Mouse (Mus musculus) liver, embryonic 15.5 days (tissue): ENCODE data around the gene Slc2a10. TPM values are rescaled to one million over a fixed set of nuclear protein-coding genes. Genes with fewer than 3 reads are reported as not detected.
"Not testable (repeated sequence)": the region's sequence is repeated elsewhere in the genome, so short reads cannot be mapped to it uniquely, and the experiment has no call there.

Experiments
- ATAC-seq: fragments of 200-750 bp; cut with Nextera tagmentation; 2 replicates; pipeline ENCODE4 v1.8.0; 2017; ENCODE audit warnings: moderate number of reproducible peaks, mild to moderate bottlenecking, moderate library complexity; ENCODE audit not compliant: insufficient read depth
- H3K27ac ChIP-seq: fragments of 300-500 bp; sonication (generic); replicated peaks from 2 replicates; pipeline ENCODE4 v1.5.1; 2015; ENCODE audit warnings: mild to moderate bottlenecking, inconsistent platforms
- H3K27me3 ChIP-seq: fragments of 300-500 bp; sonication (generic); 2 replicates; pipeline ENCODE4 v1.6.1; 2015; ENCODE audit warnings: mild to moderate bottlenecking, inconsistent platforms
- H3K36me3 ChIP-seq: fragments of 300-500 bp; sonication (generic); replicated peaks from 2 replicates; pipeline ENCODE4 v1.6.1; 2015; ENCODE audit warnings: moderate library complexity, mild to moderate bottlenecking, inconsistent platforms
- H3K4me1 ChIP-seq: fragments of 300-500 bp; sonication (generic); replicated peaks from 2 replicates; pipeline ENCODE4 v1.6.1; 2015; ENCODE audit warnings: inconsistent platforms
- H3K4me2 ChIP-seq: fragments of 300-500 bp; sonication (generic); 2 replicates; pipeline ENCODE4 v1.6.1; 2015; ENCODE audit warnings: moderate library complexity, mild to moderate bottlenecking, inconsistent platforms
- H3K4me3 ChIP-seq: fragments of 300-500 bp; sonication (generic); replicated peaks from 2 replicates; pipeline ENCODE4 v1.5.1; 2015; ENCODE audit warnings: mild to moderate bottlenecking, inconsistent platforms
- H3K9ac ChIP-seq: fragments of 300-500 bp; sonication (generic); 2 replicates; pipeline ENCODE4 v1.6.1; 2015; ENCODE audit warnings: moderate library complexity, mild to moderate bottlenecking, inconsistent platforms
- H3K9me3 ChIP-seq: fragments of 300-500 bp; sonication (generic); replicated peaks from 2 replicates; pipeline ENCODE4 v1.6.1; 2016; ENCODE audit warnings: inconsistent platforms
- WGBS: fragments of 180-500 bp; shearing (Covaris S2); methylation state at CpG from one replicate; pipeline ENCODE4 v1.1.7; 2015; ENCODE audit warnings: mixed read lengths; ENCODE audit not compliant: insufficient replicate concordance; 5-methylcytosine and 5-hydroxymethylcytosine counted together
- polyA plus RNA-seq: library from polyadenylated mRNA; unstranded; fragments of >200 nt; fragmentation: Nextera tagmentation; extraction: Ambion mirVana; gene quantifications from 2 replicates; pipeline ENCODE4 v1.2.1, GENCODE M21; 2015

Gene Slc2a10
- polyA plus RNA-seq, 1 experiment from 2014 or later = 0.29 TPM

DNA sequence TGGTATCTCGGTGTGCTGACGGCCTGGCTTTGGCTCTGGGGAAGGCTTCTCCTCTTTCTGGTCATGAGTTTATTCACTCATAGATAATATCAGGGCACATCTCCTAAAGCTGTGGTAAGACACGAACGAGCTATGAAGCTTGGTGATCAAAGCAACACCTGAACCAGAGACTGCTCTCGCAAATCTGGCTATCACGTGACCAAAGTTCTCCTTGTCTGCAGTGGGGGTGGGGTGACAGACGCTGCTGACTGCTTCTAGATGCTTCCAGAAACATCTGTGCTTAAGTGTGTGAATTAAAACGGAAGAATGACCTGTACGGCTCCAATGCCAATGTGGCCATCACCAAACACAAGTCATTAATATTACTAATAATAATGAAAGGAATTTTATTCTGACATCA, 6.1 kb downstream of the Slc2a10 start:
- H3K4me2 ChIP-seq = no peak overlapping the region
- no peak overlapping the region for H3K4me3 ChIP-seq
- H3K4me1 ChIP-seq = no peaks in the 10 kb centered on the region
- H3K9me3 ChIP-seq = no peaks in the 10 kb centered on the region
- ATAC-seq = no peak
- H3K27me3 ChIP-seq = peaks cover 7% of the 10 kb centered on the region; the same call in 1 of the 2 replicates
- no peak overlapping the region for H3K9ac ChIP-seq
- no peaks in the 10 kb centered on the region for H3K36me3 ChIP-seq
- no peak overlapping the region for H3K27ac ChIP-seq
- WGBS = 57% methylated on average over 9 of the region's 9 CpGs

DNA sequence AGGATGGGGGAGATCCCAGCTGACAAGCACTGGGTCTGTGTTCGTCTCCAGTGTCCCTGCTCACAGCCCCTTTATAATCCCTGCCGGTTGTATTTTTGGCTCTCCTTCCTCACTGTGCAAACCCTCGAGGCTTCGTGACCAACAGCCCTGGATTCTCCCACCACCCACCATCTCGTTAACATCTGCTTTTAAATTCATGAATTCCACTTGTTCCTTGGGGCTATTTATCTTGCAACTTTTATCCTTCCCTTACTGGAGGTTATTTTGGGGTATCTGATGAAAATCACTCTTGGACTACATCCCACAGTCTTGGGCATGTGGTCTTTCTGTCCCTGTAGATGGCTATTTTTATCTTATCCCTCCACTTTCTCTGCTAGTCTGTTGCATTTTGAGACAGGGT, 6.9 kb downstream of the Slc2a10 start:
- H3K4me1 ChIP-seq = no peaks in the 10 kb centered on the region
- no peak overlapping the region for H3K4me2 ChIP-seq
- 50% methylated on average over 5 of the region's 5 CpGs for WGBS
- 0 out of 2 replicates have a peak, but pooled peaks cover under 1% of the 10 kb centered on the region for H3K27me3 ChIP-seq
- no peak for ATAC-seq
- no peak overlapping the region for H3K9ac ChIP-seq
- no peak overlapping the region for H3K4me3 ChIP-seq
- no peak overlapping the region for H3K27ac ChIP-seq
- H3K9me3 ChIP-seq = no peaks in the 10 kb centered on the region
- no peaks in the 10 kb centered on the region for H3K36me3 ChIP-seq

DNA sequence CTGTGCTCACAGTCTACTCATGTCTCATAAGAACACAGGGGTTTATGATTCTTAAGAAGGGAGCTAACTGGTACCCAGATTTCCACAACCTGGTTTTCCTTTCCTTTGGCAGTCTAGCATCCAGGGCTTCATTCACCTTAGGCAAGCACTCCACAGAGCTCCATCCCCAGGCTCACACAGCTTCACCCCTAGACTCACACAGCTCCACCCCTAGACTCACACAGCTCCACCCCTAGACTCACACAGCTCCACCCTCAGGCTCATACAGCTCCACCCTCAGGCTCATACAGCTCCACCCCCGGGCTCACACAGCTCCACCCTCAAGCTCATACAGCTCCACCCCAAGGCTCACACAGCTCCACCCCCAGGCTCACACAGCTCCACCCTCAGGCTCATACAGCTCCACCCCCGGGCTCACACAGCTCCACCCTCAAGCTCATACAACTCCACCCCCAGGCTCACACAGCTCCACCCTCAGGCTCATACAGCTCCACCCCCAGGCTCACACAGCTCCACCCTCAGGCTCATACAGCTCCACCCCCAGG, 7.4 kb downstream of the Slc2a10 start:
- not testable (repeated sequence) for ATAC-seq, H3K36me3 ChIP-seq, H3K4me2 ChIP-seq, H3K9ac ChIP-seq, H3K9me3 ChIP-seq, H3K4me1 ChIP-seq, H3K27me3 ChIP-seq, H3K27ac ChIP-seq, H3K4me3 ChIP-seq
- WGBS = 33% methylated on average over 2 of the region's 2 CpGs

DNA sequence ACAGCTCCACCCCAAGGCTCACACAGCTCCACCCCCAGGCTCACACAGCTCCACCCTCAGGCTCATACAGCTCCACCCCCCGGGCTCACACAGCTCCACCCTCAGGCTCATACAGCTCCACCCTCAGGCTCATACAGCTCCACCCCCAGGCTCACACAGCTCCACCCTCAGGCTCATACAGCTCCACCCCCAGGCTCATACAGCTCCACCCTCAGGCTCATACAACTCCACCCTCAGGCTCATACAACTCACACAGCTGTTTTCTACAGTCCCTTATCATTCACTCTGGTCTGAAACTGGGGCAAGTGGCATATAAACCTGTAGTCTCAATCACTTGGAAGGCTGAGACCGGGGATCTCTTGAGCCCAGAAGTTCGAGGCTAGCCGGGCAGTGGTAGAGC, 7.9 kb downstream of the Slc2a10 start:
- not testable (repeated sequence) for H3K27me3 ChIP-seq, H3K9me3 ChIP-seq, H3K4me1 ChIP-seq, H3K27ac ChIP-seq, H3K4me3 ChIP-seq, H3K9ac ChIP-seq, ATAC-seq, H3K36me3 ChIP-seq, H3K4me2 ChIP-seq
- 78% methylated on average over 4 of the region's 4 CpGs for WGBS

DNA sequence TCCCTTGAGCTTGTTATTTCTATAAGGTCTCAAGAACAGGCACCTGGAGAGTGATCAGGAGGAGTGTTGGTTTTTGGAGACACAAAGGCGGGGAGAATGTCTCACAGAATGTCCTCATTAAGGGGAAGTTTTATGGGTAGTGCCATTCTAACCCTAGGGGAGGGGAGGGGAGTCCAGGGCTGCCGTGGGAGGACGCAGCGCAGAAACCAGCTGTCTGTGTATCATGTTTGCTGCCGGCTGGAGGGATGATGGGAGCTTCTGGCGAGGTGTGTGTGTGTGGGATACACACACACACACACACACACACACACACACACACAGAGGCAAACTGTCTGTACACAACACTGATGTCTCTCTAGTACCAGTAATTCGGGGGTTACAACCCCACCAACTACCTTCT, 8.8 kb downstream of the Slc2a10 start:
- H3K4me3 ChIP-seq = no peak overlapping the region
- 36% methylated on average over 7 of the region's 7 CpGs for WGBS
- no peaks in the 10 kb centered on the region for H3K36me3 ChIP-seq
- no peaks in the 10 kb centered on the region for H3K4me1 ChIP-seq
- H3K27me3 ChIP-seq = no peaks in the 10 kb centered on the region
- no peak overlapping the region for H3K27ac ChIP-seq
- H3K9ac ChIP-seq = no peak overlapping the region
- no peaks in the 10 kb centered on the region for H3K9me3 ChIP-seq
- ATAC-seq = no peak
- no peak overlapping the region for H3K4me2 ChIP-seq

DNA sequence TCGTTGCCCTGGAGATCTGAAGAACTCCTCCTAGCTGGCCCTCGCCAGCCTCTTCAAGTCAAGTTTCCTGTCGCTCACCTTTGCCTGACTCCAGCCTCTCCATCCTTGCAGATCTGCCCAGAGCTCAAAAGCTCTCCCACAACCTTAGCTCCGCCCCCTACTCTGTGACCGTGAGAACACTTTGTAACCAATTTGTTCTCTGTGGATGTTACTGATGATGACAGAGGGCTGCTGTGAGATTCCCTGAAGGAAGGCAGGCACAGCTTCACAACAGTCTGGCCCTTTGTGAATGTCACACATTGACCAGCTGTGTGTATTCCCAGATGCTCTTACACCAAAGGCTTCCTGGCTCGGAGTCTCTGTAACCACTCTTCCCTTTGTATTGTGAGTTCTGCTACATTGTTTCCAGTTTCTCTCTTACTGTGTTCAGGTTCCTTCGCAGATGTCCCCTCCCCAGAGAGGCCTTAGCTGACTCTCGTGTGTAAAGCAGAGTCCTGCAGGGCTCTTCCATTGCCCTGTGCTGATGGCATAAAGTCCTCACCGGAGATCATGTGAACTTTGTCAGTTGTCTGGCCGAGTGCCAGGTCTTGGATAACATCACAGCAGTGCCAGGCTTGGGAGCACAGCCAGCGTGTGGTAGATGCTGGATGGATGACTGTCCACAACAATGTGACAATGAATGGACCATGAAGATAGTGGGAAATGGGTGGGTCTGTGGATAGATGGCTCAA, 9.4 kb downstream of the Slc2a10 start:
- H3K36me3 ChIP-seq = no peaks in the 10 kb centered on the region
- no peaks in the 10 kb centered on the region for H3K27me3 ChIP-seq
- no peaks in the 10 kb centered on the region for H3K9me3 ChIP-seq
- no peak overlapping the region for H3K9ac ChIP-seq
- no peak for ATAC-seq
- WGBS = 40% methylated on average over 11 of the region's 11 CpGs
- H3K4me3 ChIP-seq = no peak overlapping the region
- no peaks in the 10 kb centered on the region for H3K4me1 ChIP-seq
- no peak overlapping the region for H3K27ac ChIP-seq
- H3K4me2 ChIP-seq = no peak overlapping the region

DNA sequence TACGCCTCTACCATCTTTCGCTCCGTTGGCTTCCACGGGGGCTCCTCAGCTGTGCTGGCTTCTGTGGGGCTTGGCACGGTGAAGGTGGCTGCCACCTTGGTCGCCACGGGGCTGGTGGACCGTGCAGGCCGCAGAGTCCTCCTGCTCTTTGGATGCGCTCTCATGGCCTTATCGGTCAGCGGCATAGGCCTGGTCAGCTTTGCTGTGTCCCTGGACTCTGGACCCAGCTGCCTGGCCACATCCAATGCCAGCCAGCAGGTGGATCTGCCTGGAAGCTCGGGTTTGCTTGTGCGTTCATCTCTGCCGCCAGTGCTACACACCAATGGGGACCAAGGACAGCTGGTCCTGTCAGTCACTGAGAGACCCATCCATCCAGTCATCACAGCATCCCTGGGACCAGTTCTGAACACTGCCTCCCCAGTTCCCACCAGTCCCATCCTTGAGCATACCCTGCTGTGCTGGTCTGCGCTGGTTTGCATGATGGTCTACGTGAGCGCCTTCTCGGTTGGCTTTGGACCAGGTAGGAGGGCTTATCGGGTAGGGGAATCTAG, 11.7 kb downstream of the Slc2a10 start:
- no peaks in the 10 kb centered on the region for H3K36me3 ChIP-seq
- H3K4me1 ChIP-seq = no peaks in the 10 kb centered on the region
- WGBS = 80% methylated on average over 20 of the region's 20 CpGs
- H3K4me2 ChIP-seq = no peak overlapping the region
- no peak for ATAC-seq
- no peaks in the 10 kb centered on the region for H3K27me3 ChIP-seq
- H3K9ac ChIP-seq = no peak overlapping the region
- H3K4me3 ChIP-seq = no peak overlapping the region
- no peak overlapping the region for H3K27ac ChIP-seq
- H3K9me3 ChIP-seq = no peaks in the 10 kb centered on the region

DNA sequence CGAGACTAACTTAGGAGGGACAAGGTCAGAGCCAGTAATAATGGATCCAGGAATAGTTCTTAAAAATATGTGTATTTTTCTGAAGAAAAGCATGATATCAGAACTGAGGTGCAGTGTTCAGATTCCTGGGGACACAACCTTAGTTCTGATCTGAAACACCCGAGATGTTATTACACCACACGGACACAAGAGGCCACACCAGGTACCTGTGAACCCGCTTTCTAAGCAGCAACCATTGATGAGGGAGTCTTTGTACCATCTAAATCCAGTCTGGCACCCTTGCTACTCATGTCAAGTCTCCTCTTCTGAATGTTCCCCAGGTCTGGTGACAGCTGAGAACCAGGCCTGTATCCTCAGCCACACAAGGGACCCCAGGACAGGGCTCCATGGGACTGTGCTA, 22.0 kb downstream of the Slc2a10 start:
- WGBS = 30% methylated on average over 4 of the region's 4 CpGs
- no peaks in the 10 kb centered on the region for H3K9me3 ChIP-seq
- H3K36me3 ChIP-seq = no peaks in the 10 kb centered on the region
- H3K9ac ChIP-seq = no peak overlapping the region
- no peaks in the 10 kb centered on the region for H3K4me1 ChIP-seq
- H3K4me2 ChIP-seq = no peak overlapping the region
- no peak overlapping the region for H3K4me3 ChIP-seq
- H3K27me3 ChIP-seq = no peaks in the 10 kb centered on the region
- no peak overlapping the region for H3K27ac ChIP-seq
- no peak for ATAC-seq

DNA sequence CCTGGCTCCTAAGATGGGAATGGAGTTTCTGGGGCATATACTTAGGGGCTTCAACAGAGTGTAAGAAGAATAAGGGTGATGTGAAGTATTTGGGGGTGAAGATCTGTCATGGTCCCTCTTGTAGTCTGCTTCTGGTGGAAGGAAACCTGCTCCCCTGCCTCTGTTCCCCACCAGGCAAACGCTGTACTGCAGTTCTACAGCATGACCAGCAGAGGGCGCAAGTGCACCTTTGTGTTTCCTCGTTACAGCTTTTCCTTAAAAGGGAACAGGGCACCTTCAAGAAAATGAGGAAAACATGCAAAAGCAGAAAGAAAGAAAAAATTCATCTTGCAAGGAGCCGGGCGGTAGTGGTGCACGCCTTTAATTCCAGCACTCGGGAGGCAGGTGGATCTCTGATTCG, 25.5 kb downstream of the Slc2a10 start:
- Histone ChIP-seq H3K4me2 (no peak overlapping the region), H3K9ac (no peak overlapping the region)
- ATAC-seq = no peak

DNA sequence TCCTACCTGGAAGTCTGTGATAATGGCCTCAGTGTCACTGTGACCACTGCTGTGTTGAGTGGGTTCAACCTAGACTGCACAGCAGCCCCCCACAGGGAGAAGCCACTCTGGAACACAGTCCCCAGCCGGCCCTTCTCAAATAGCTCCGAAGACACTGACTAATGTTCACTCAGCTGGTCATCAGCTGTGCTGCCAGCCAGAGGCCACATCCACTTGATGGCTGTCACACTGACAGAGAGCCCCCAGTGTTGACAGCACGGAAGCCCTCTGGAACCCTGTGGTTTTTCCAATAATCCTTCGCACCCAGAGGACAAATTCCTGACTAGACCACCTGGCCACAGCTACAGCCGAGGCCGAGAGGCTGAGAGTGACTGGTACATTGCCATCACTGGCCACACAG, 30.2 kb downstream of the Slc2a10 start:
- Histone ChIP-seq H3K27ac (no peak overlapping the region), H3K9ac (no peak overlapping the region), H3K36me3 (no peaks in the 10 kb centered on the region), H3K4me2 (no peak overlapping the region), H3K9me3 (no peaks in the 10 kb centered on the region), H3K4me1 (no peaks in the 10 kb centered on the region), H3K27me3 (no peaks in the 10 kb centered on the region), H3K4me3 (no peak overlapping the region)
- 64% methylated on average over 6 of the region's 6 CpGs for WGBS
- no peak for ATAC-seq

More for the DNA sequence above, 25.5 kb downstream of the Slc2a10 start:
- no peak overlapping the region for H3K27ac ChIP-seq
- H3K36me3 ChIP-seq = no peaks in the 10 kb centered on the region
- 16% methylated on average over 8 of the region's 8 CpGs for WGBS
- no peak overlapping the region for H3K4me3 ChIP-seq
- H3K27me3 ChIP-seq = no peaks in the 10 kb centered on the region
- H3K9me3 ChIP-seq = no peaks in the 10 kb centered on the region
- no peaks in the 10 kb centered on the region for H3K4me1 ChIP-seq

DNA sequence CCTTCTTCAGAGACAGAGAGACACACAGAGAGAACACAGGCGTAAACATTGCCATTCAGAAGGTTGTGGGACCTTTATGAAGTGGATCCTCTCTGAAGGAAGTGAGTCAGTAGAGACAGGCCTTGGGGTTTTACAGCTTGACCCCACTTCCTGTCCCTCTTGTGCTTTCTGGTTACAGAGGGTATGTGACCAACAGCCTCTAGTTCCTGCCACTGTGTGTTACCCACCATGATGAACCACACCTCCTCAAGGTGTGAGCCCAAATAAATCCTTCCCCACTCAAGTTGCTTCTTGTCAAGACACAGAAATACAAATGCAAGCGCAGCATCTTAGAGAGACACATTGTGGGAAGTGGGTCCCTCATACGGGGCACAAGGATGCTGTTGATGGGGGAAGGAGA, 37.4 kb downstream of the Slc2a10 start:
- H3K27me3 ChIP-seq = no peaks in the 10 kb centered on the region
- no peak overlapping the region for H3K27ac ChIP-seq
- no peak overlapping the region for H3K9ac ChIP-seq
- no peak overlapping the region for H3K4me3 ChIP-seq
- no peaks in the 10 kb centered on the region for H3K4me1 ChIP-seq
- H3K9me3 ChIP-seq = no peaks in the 10 kb centered on the region
- no peak overlapping the region for H3K4me2 ChIP-seq
- 55% methylated on average over 3 of the region's 3 CpGs for WGBS
- no peak for ATAC-seq
- H3K36me3 ChIP-seq = no peaks in the 10 kb centered on the region
